Mouse (Mus musculus): Measurements from ENCODE around the gene Foxp1.

The Foxp1 gene

GRCm38 (mm10) chr6:98934381-98934780 is 588.1 kb downstream of the Foxp1 start:
- Histone ChIP-seq H3K27me3 (ENCODE audit: control insufficient read depth, insufficient read depth, low read length, poor library complexity, severe bottlenecking) (no peaks in the 10 kb centered on the region), H3K36me3 (ENCODE audit: control insufficient read depth, insufficient read depth, low read length, poor library complexity, severe bottlenecking) (peaks cover 44% of the 10 kb centered on the region)
- DNase-seq (ENCODE audit: low read depth, low spot score), result no peak

GRCm38 (mm10) chr6:98933135-98933724 is 589.3 kb downstream of the Foxp1 start:
- Histone ChIP-seq H3K36me3 (ENCODE audit: control insufficient read depth, insufficient read depth, low read length, poor library complexity, severe bottlenecking) (peaks cover 52% of the 10 kb centered on the region), H3K27me3 (ENCODE audit: control insufficient read depth, insufficient read depth, low read length, poor library complexity, severe bottlenecking) (no peaks in the 10 kb centered on the region)
- no peak for DNase-seq (ENCODE audit: low read depth, low spot score)

GRCm38 (mm10) chr6:98931881-98932540 is 590.5 kb downstream of the Foxp1 start:
- Histone ChIP-seq H3K36me3 (ENCODE audit: control insufficient read depth, insufficient read depth, low read length, poor library complexity, severe bottlenecking) (peaks cover 57% of the 10 kb centered on the region), H3K27me3 (ENCODE audit: control insufficient read depth, insufficient read depth, low read length, poor library complexity, severe bottlenecking) (no peaks in the 10 kb centered on the region)
- DNase-seq (ENCODE audit: low read depth, low spot score), result no peak

- no peak for DNase-seq (ENCODE audit: low read depth, low spot score)
- Histone ChIP-seq H3K27me3 (ENCODE audit: control insufficient read depth, insufficient read depth, low read length, poor library complexity, severe bottlenecking) (no peaks in the 10 kb centered on the region), H3K36me3 (ENCODE audit: control insufficient read depth, insufficient read depth, low read length, poor library complexity, severe bottlenecking) (peaks cover 57% of the 10 kb centered on the region)
Measured at GRCm38 (mm10) chr6:98930652-98931300, 591.7 kb downstream of the Foxp1 start.

- H3K36me3 ChIP-seq (ENCODE audit: control insufficient read depth, insufficient read depth, low read length, poor library complexity, severe bottlenecking), result peaks cover 42% of the 10 kb centered on the region
- DNase-seq (ENCODE audit: low read depth, low spot score), result no peak
- H3K27me3 ChIP-seq (ENCODE audit: control insufficient read depth, insufficient read depth, low read length, poor library complexity, severe bottlenecking), result no peaks in the 10 kb centered on the region
Measured at GRCm38 (mm10) chr6:98928365-98928764, 594.2 kb downstream of the Foxp1 start.

GRCm38 (mm10) chr6:98901259-98901658 is 621.3 kb downstream of the Foxp1 start:
- Histone ChIP-seq H3K27me3 (ENCODE audit: control insufficient read depth, insufficient read depth, low read length, poor library complexity, severe bottlenecking) (no peaks in the 10 kb centered on the region), H3K36me3 (ENCODE audit: control insufficient read depth, insufficient read depth, low read length, poor library complexity, severe bottlenecking) (no peaks in the 10 kb centered on the region)
- DNase-seq (ENCODE audit: low read depth, low spot score), result no peak

GRCm38 (mm10) chr6:98878208-98878607 is 644.3 kb downstream of the Foxp1 start:
- H3K27me3 ChIP-seq (ENCODE audit: control insufficient read depth, insufficient read depth, low read length, poor library complexity, severe bottlenecking), result no peaks in the 10 kb centered on the region
- no peak for DNase-seq (ENCODE audit: low read depth, low spot score)
- H3K36me3 ChIP-seq (ENCODE audit: control insufficient read depth, insufficient read depth, low read length, poor library complexity, severe bottlenecking), result no peaks in the 10 kb centered on the region

- Histone ChIP-seq H3K36me3 (ENCODE audit: control insufficient read depth, insufficient read depth, low read length, poor library complexity, severe bottlenecking) (no peaks in the 10 kb centered on the region), H3K27me3 (ENCODE audit: control insufficient read depth, insufficient read depth, low read length, poor library complexity, severe bottlenecking) (no peaks in the 10 kb centered on the region)
- no peak for DNase-seq (ENCODE audit: low read depth, low spot score)
Measured at GRCm38 (mm10) chr6:98876401-98876800, 646.1 kb downstream of the Foxp1 start.

Measured in splenic B cell, adult 2 months (primary cell).